Mouse (Mus musculus) lung, embryonic 14.5 days (tissue): Measurements from ENCODE around the gene Gon4l. TPM values are rescaled to one million over a fixed set of nuclear protein-coding genes. Genes with fewer than 3 reads are reported as not detected.
"Not testable (repeated sequence)": the region's sequence is repeated elsewhere in the genome, so short reads cannot be mapped to it uniquely, and the experiment has no call there.

Experiments used
- ATAC-seq: fragments of 200-750 bp; cut with Nextera tagmentation; 2 replicates; pipeline ENCODE4 v1.8.0; 2017; ENCODE audit warnings: mild to moderate bottlenecking, moderate TSS enrichment, moderate library complexity; ENCODE audit not compliant: insufficient read depth
- DNase-seq: peaks from one replicate; pipeline ENCODE4 v3.0.0-alpha.2; 2015
- H3K27ac ChIP-seq: fragments of 300-500 bp; sonication (generic); 2 replicates; pipeline ENCODE4 v1.5.1; 2014; ENCODE audit warnings: low read depth, mild to moderate bottlenecking, moderate library complexity
- H3K27me3 ChIP-seq: fragments of 300-500 bp; sonication (generic); 2 replicates; pipeline ENCODE4 v1.6.1; 2014; ENCODE audit warnings: low read length, control low read depth; ENCODE audit not compliant: insufficient read depth
- H3K36me3 ChIP-seq: fragments of 300-500 bp; sonication (generic); 2 replicates; pipeline ENCODE4 v1.6.1; 2014; ENCODE audit warnings: control low read depth; ENCODE audit not compliant: insufficient read depth
- H3K4me1 ChIP-seq: fragments of 300-500 bp; sonication (generic); 2 replicates; pipeline ENCODE4 v1.6.1; 2014; ENCODE audit warnings: antibody characterized with exemption, control low read depth; ENCODE audit not compliant: insufficient read depth
- H3K4me2 ChIP-seq: fragments of 300-500 bp; sonication (generic); 2 replicates; pipeline ENCODE4 v1.6.1; 2014; ENCODE audit warnings: mild to moderate bottlenecking
- H3K4me3 ChIP-seq: fragments of 300-500 bp; sonication (generic); 2 replicates; pipeline ENCODE4 v1.5.1; 2014; ENCODE audit warnings: low read depth, low read length
- H3K9ac ChIP-seq: fragments of 300-500 bp; sonication (generic); 2 replicates; pipeline ENCODE4 v1.6.1; 2014
- H3K9me3 ChIP-seq: fragments of 300-500 bp; sonication (generic); 2 replicates; pipeline ENCODE4 v1.6.1; 2016; ENCODE audit warnings: low read depth, low read length, control low read depth
- CTCF ChIP-seq: IDR thresholded peaks from 2 replicates; pipeline ENCODE4 v1.5.1; 2016; ENCODE audit warnings: antibody characterized with exemption, low read depth
- WGBS: fragments of 180-500 bp; shearing (Covaris S2); extraction: QIAGEN DNeasy Blood & Tissue Kit; methylation state at CpG from one replicate; pipeline ENCODE4 v1.1.7; 2014; 5-methylcytosine and 5-hydroxymethylcytosine counted together
- polyA plus RNA-seq: library from polyadenylated mRNA; unstranded; fragments of >200 nt; fragmentation: Nextera tagmentation; extraction: Ambion mirVana; gene quantifications from 2 replicates; pipeline ENCODE4 v1.2.1, GENCODE M21; 2014

The Gon4l gene
- polyA plus RNA-seq, 1 experiment from 2014 or later: 17.9 TPM

DNA sequence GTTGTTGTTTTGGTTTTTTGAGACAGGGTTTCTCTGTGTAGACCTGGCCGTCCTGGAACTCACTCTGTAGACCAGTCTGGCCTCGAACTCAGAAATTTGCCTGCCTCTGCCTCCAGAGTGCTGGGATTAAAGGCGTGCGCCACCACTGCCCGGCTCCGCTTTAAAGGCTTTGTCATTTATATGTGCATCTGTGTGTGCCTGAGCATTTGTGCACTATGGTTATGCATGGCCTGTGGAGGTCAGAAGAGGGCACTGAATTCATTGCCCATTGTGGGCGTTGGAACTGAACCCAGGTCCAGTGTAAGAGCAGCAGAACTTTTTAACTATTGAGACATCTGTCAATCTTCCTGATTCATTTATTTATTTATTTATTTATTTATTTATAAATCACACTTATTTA lies 58.0 kb downstream of the Gon4l start:
- H3K36me3 ChIP-seq: peaks cover 29% of the 10 kb centered on the region
- not testable (repeated sequence) for H3K4me1 ChIP-seq, DNase-seq, ATAC-seq, H3K4me3 ChIP-seq, H3K27ac ChIP-seq, H3K9ac ChIP-seq, H3K4me2 ChIP-seq, H3K9me3 ChIP-seq, H3K27me3 ChIP-seq
- WGBS: 89% methylated on average over 7 of the region's 7 CpGs

DNA sequence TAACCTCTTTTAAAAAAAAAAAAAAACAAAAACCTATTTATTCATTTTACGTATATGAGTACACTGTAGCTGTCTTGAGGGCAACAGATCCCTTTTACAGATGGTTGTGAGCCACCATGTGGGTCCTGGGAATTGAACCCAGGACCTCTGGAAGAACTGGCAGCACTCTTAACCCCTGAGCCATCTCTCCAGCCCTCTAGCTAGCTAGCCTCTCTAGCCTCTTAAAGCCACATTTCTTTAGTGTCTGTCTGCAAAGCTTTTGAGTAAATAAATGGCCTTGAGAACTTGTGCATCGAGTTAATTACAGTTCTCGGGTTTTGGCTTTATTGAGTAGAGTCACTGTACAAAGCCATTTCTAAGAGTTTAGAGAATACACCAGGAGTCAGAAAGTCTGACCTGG lies 69.8 kb downstream of the Gon4l start:
- Histone ChIP-seq H3K4me3 (no peak overlapping the region), H3K27me3 (no peaks in the 10 kb centered on the region), H3K9ac (no peak overlapping the region), H3K36me3 (peaks cover 89% of the 10 kb centered on the region), H3K4me1 (no peaks in the 10 kb centered on the region), H3K4me2 (no peak overlapping the region), H3K27ac (no peak overlapping the region), H3K9me3 (no peaks in the 10 kb centered on the region)
- ATAC-seq (no peak), DNase-seq (no peak)
- TF ChIP-seq CTCF: no peak
- 92% methylated on average over 3 of the region's 3 CpGs for WGBS

DNA sequence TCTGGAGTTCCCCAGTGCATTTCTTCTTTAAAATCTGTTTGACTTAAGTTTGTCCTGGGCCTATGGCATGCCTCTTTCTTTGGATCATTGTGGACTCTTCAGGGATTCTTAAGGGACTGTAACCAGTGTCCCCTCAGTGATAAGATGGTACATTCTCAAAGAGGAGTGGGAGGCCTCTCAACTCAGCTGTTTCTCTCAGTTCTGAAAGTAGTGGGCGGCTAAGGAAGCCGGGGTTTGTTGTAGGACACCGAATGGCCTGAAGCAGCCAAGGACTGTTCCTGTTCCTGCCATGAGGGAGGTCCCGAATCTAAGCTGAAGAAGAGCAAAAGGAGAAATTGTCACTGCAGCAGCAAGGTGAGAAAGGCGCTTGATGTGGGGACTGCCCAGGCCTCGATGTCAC lies 70.2 kb downstream of the Gon4l start:
- H3K27me3 ChIP-seq: no peaks in the 10 kb centered on the region
- no peak for ATAC-seq
- no peak for DNase-seq
- no peak overlapping the region for H3K4me3 ChIP-seq
- H3K36me3 ChIP-seq: peaks cover 93% of the 10 kb centered on the region
- no peak for TF ChIP-seq CTCF
- H3K9me3 ChIP-seq: no peaks in the 10 kb centered on the region
- WGBS: 85% methylated on average over 6 of the region's 6 CpGs
- H3K4me1 ChIP-seq: no peaks in the 10 kb centered on the region
- H3K27ac ChIP-seq: no peak overlapping the region
- H3K4me2 ChIP-seq: no peak overlapping the region
- no peak overlapping the region for H3K9ac ChIP-seq

DNA sequence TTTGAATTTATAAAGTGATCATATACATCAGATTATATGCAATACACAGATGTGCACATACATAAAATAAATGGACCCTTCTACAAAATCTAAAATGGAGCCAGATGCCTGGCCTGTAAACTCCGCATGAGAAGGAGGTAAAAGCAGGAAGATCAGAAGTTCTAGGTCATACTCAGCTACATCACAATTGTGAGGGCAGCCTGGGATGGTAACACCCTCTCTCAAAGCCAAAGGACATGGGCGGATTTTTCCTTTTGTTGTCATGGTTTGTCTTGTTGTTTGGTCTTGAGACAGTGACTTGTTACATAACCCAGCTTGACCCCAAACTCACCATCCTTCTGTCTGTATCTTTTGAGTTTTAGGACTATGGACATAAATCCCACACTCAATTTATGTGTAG lies 70.7 kb downstream of the Gon4l start:
- Histone ChIP-seq H3K27me3 (no peaks in the 10 kb centered on the region), H3K36me3 (peaks cover 95% of the 10 kb centered on the region), H3K4me2 (no peak overlapping the region), H3K9ac (no peak overlapping the region), H3K4me1 (no peaks in the 10 kb centered on the region), H3K9me3 (no peaks in the 10 kb centered on the region), H3K4me3 (no peak overlapping the region), H3K27ac (no peak overlapping the region)
- ATAC-seq: no peak
- WGBS: 91% methylated on average over 2 of the region's 2 CpGs
- no peak for TF ChIP-seq CTCF
- no peak for DNase-seq

DNA sequence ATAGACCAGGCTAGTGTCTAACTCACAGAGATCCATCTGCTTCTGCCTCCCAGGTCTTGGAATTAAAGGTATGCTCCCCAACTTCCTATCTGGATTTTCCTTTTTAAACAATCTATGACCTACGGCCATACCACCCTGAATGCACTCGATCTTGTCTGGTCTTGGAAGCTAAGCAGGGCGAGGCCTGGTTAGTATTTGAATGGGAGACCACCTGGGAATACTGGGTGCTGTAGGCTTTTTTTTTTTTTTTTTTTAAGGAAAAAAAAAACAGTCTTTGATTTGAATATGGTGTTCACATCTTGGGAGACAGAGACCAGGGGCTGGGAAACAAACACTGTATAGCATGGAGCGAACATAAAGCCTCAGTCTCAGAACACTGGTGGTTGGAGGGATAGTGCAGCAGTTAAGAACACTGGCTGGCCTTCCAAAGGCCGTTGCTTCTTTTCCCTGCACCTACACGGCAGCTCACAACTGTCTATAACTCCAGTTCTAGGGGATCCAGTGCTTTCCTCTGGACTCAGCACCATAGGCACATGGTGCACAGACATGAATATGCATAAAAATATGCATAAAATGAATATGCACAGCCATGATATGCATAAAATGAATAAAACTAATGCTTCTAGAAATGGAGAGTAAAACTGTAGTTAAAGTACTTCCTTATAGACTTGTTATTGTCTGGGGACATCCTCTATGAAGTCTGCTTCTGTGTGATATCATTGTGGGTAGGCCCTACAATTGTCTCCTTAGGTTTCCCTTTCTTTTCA lies 71.5 kb downstream of the Gon4l start:
- Histone ChIP-seq H3K9me3 (no peaks in the 10 kb centered on the region), H3K4me3 (no peak overlapping the region), H3K4me2 (no peak overlapping the region), H3K27me3 (no peaks in the 10 kb centered on the region), H3K4me1 (no peaks in the 10 kb centered on the region), H3K36me3 (peaks cover 97% of the 10 kb centered on the region), H3K27ac (no peak overlapping the region), H3K9ac (no peak overlapping the region)
- 83% methylated on average over 6 of the region's 6 CpGs for WGBS
- no peak for DNase-seq
- no peak for ATAC-seq
- TF ChIP-seq CTCF: no peak

DNA sequence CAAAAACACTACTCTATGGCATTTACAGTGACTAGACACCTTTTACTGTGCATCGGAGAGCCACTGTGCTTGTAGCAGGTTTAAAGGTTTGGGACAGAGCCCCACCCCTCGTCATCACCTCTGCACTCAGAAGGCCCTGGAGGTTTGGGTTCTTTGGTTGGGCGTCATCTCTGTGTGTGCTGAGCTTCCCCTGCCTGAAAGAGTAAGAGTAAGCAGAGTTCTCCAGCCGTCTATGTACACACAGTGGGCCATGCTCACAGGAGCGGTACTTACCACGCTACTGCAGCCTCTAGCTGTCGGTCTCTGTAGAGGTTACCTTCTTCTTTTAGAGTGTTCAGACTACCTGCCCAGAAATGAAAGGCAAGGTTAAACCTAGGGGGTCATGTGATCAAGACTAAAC lies 77.6 kb downstream of the Gon4l start:
- Histone ChIP-seq H3K9ac (no peak overlapping the region), H3K27me3 (no peaks in the 10 kb centered on the region), H3K4me3 (peak overlapping the region; percentile 68), H3K4me2 (peak overlapping the region; percentile 86), H3K27ac (no peak overlapping the region), H3K9me3 (no peaks in the 10 kb centered on the region), H3K36me3 (peaks cover 50% of the 10 kb centered on the region), H3K4me1 (peaks cover 8% of the 10 kb centered on the region; the same call in 1 of the 2 replicates)
- no peak for ATAC-seq
- TF ChIP-seq CTCF: no peak
- no peak for DNase-seq
- 82% methylated on average over 7 of the region's 7 CpGs for whole genome bisulfite sequencing

DNA sequence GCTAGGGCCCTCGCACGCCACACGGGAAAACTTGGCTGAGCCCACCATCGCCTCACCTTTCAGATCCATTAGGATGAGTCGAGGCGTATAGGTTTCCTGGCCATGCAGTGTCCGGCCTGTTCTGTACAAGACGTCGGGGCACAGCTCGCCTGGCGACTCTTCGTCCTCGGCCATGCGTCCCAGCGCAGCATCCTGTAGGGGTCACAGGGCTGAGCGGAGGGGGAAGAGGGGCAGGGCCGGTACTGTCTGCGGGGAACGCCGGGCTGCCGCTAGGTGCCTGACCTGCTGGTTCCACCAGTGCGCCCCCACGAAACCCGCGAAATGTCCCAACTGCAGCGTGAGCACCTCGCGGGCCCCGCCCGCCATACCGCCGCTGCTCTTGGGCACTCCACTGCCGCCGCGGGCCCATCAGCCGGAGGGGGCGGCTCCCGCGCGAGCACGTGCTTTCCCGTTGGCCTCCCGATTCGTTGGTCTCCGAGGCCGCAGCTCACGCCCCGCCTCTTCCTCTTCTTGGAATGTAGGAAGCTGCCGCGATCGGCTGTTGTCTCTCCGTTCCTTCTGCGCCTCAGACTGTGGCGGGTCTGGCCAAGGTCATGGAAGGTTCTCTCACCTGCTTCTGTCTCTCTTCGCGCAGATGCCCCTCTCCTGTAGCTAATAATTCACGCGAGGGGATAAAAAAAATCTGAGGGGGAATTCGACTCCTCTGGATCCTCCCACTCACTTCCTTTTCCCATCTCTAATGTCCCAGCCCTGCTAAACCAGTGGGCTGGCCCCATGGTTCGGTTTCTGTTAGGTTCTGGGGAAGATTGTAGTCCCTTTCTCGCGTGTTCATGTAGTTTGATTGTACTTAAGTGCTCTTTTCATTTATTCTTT lies 78.7 kb downstream of the Gon4l start, which contains the start of gene Msto1:
Msto1 (minus strand) TSS at position 489 of the 873 bp plus-strand sequence.
- no peaks in the 10 kb centered on the region for H3K27me3 ChIP-seq
- H3K9ac ChIP-seq: peak within 1 kb of the TSS; percentile 71
- peak; percentile 96 for DNase-seq
- peak; percentile 97 for ATAC-seq
- under 1% methylated on average over 61 of the region's 62 CpGs for WGBS
- peak within 1 kb of the TSS; percentile 86 for H3K4me2 ChIP-seq
- peaks cover 39% of the 10 kb centered on the region for H3K36me3 ChIP-seq
- no peaks in the 10 kb centered on the region for H3K9me3 ChIP-seq
- peak; percentile 33 for TF ChIP-seq CTCF
- peak within 1 kb of the TSS; percentile 44 for H3K27ac ChIP-seq
- H3K4me1 ChIP-seq: peaks cover 8% of the 10 kb centered on the region; the same call in 1 of the 2 replicates
- H3K4me3 ChIP-seq: peak within 1 kb of the TSS; percentile 68
